Mouse (Mus musculus): ENCODE measurements around the gene Exoc3l2.

Gene Exoc3l2

GRCm38 (mm10) chr7:19456628-19457027 is 6.5 kb upstream of the Exoc3l2 start:
- no peak for DNase-seq (ENCODE audit: low read depth, low spot score)

- no peak for DNase-seq (ENCODE audit: low read depth, low spot score)
Observed at GRCm38 (mm10) chr7:19457414-19458071, 5.6 kb upstream of the Exoc3l2 start.

GRCm38 (mm10) chr7:19458072-19458486 is 5.1 kb upstream of the Exoc3l2 start:
- DNase-seq (ENCODE audit: low read depth, low spot score) = no peak

GRCm38 (mm10) chr7:19458591-19459111 is 4.5 kb upstream of the Exoc3l2 start, which contains the start of gene Mark4:
Mark4 (minus strand) TSS chr7:19458821.
- DNase-seq (ENCODE audit: low read depth, low spot score) = peak; percentile 64

- DNase-seq (ENCODE audit: low read depth, low spot score) = no peak
Observed at GRCm38 (mm10) chr7:19459144-19459870, 3.8 kb upstream of the Exoc3l2 start.

GRCm38 (mm10) chr7:19460500-19460899 is 2.6 kb upstream of the Exoc3l2 start:
- DNase-seq (ENCODE audit: low read depth, low spot score) = no peak

- DNase-seq (ENCODE audit: low read depth, low spot score) = peak; percentile 44
Observed at GRCm38 (mm10) chr7:19461488-19461887, 1.6 kb upstream of the Exoc3l2 start.

GRCm38 (mm10) chr7:19462443-19462842 is 688 bp upstream of the Exoc3l2 start:
- DNase-seq (ENCODE audit: low read depth, low spot score) = no peak

- no peak for DNase-seq (ENCODE audit: low read depth, low spot score)
Observed at GRCm38 (mm10) chr7:19464367-19465307, 1.5 kb downstream of the Exoc3l2 start.

- no peak for DNase-seq (ENCODE audit: low read depth, low spot score)
Observed at GRCm38 (mm10) chr7:19466602-19467145, 3.5 kb downstream of the Exoc3l2 start.

- no peak for DNase-seq (ENCODE audit: low read depth, low spot score)
Observed at GRCm38 (mm10) chr7:19467638-19468037, 4.5 kb downstream of the Exoc3l2 start.

- DNase-seq (ENCODE audit: low read depth, low spot score) = no peak
Observed at GRCm38 (mm10) chr7:19468279-19468678, 5.1 kb downstream of the Exoc3l2 start.

- DNase-seq (ENCODE audit: low read depth, low spot score) = no peak
Observed at GRCm38 (mm10) chr7:19469404-19469803, 6.3 kb downstream of the Exoc3l2 start.

- DNase-seq (ENCODE audit: low read depth, low spot score) = no peak
Observed at GRCm38 (mm10) chr7:19470308-19470707, 7.2 kb downstream of the Exoc3l2 start.

- no peak for DNase-seq (ENCODE audit: low read depth, low spot score)
Observed at GRCm38 (mm10) chr7:19472403-19472802, 9.3 kb downstream of the Exoc3l2 start.

GRCm38 (mm10) chr7:19473875-19474443 is 10.8 kb downstream of the Exoc3l2 start:
- peak; percentile 47 for DNase-seq (ENCODE audit: low read depth, low spot score)

GRCm38 (mm10) chr7:19477084-19477483 is 14.0 kb downstream of the Exoc3l2 start:
- DNase-seq (ENCODE audit: low read depth, low spot score) = no peak

- no peak for DNase-seq (ENCODE audit: low read depth, low spot score)
Observed at GRCm38 (mm10) chr7:19477624-19478384, 14.7 kb downstream of the Exoc3l2 start.

- DNase-seq (ENCODE audit: low read depth, low spot score) = no peak
Observed at GRCm38 (mm10) chr7:19483281-19483680, 20.1 kb downstream of the Exoc3l2 start.

GRCm38 (mm10) chr7:19485488-19485887 is 22.4 kb downstream of the Exoc3l2 start:
- DNase-seq (ENCODE audit: low read depth, low spot score) = no peak
